10 mouse cellular contexts compared by ENCODE assay signal in the genomic region with DNA sequence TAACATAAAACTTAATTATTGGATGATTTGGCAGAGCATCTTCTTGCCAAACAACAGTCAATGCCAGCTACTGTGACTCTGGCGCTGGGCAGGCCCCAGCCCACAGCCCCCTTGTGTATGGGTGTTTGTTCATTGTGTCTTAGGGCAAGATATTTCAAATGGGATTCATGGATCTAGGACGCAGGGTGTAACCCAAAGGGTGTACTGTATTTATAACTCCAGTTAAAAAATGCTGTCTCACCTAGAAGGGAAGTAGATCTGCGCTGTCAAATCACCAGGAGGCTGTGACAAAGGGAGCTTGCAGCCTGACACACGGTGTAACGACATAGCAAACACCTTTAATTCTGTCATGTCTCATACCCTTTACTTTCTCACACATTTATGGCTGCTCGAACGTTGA. TPM values are rescaled to one million over a fixed set of nuclear protein-coding genes. Genes with fewer than 3 reads are reported as not detected.
DNase-seq lines count a peak whose midpoint lies in the region; ATAC-seq lines count a peak whose summit lies in the region.
"Had no signal": no experiment of that assay in that cellular context is flagged by ENCODE, and none has a peak within 500 bp of the region (broad histone marks: within the 10 kb centered on the region; RNA-seq: fewer than 3 reads in every experiment).

No protein-coding gene starts in this region.

- no peaks in the 10 kb centered on the region for H3K9me3 ChIP-seq in heart, embryonic 13.5 days
- H3K9me3 ChIP-seq in liver, embryonic 12.5 days (replicated peaks): no peaks in the 10 kb centered on the region
- H3K9me3 ChIP-seq: embryonic facial prominence, embryonic 12.5 days had no signal

- H3K36me3 ChIP-seq in heart, embryonic 13.5 days: 0 out of 2 replicates have a peak, but pooled peaks cover 11% of the 10 kb centered on the region
- H3K36me3 ChIP-seq in liver, embryonic 12.5 days: peaks cover 38% of the 10 kb centered on the region
- H3K36me3 ChIP-seq: embryonic facial prominence, embryonic 12.5 days had no signal

- no peak for DNase-seq in heart, adult 9 months (ENCODE audit: low spot score in 2 of 2)
- peak; percentile 10 for DNase-seq in right cerebral cortex, postnatal 4 days
- DNase-seq in right cerebral cortex, postnatal 14 days: no peak
- DNase-seq in adrenal gland, postnatal 10 days: no peak
- no peak for DNase-seq in gastrocnemius, postnatal 10 days
- no peak for DNase-seq in frontal cortex, postnatal 14 days (ENCODE audit: low spot score in 2 of 2)

- H3K4me3 ChIP-seq in heart, embryonic 13.5 days: no peak overlapping the region
- H3K4me3 ChIP-seq in liver, embryonic 12.5 days: peak overlapping the region; percentile 15; the same call in 1 of the 2 replicates
- H3K4me3 ChIP-seq: embryonic facial prominence, embryonic 12.5 days had no signal

- peaks cover 95% of the 10 kb centered on the region for H3K4me1 ChIP-seq in heart, embryonic 13.5 days
- H3K4me1 ChIP-seq in liver, embryonic 12.5 days: peaks cover 85% of the 10 kb centered on the region

- peak overlapping the region; percentile 7; the same call in 1 of the 2 replicates for H3K4me2 ChIP-seq in heart, embryonic 13.5 days
- peak overlapping the region; percentile 59 for H3K4me2 ChIP-seq in liver, embryonic 12.5 days
- H3K4me2 ChIP-seq: embryonic facial prominence, embryonic 12.5 days had no signal

- H3K9ac ChIP-seq in heart, embryonic 13.5 days: 0 out of 2 replicates have a peak overlapping the region, but pooled peaks have one; percentile 11
- peak overlapping the region; percentile 10; the same call in 1 of the 2 replicates for H3K9ac ChIP-seq in liver, embryonic 12.5 days
- H3K9ac ChIP-seq: embryonic facial prominence, embryonic 12.5 days had no signal

- WGBS in heart, embryonic 13.5 days: 49% methylated on average over 7 of the region's 7 CpGs
- WGBS in liver, embryonic 12.5 days (ENCODE audit: insufficient replicate concordance): 32% methylated on average over 7 of the region's 7 CpGs

- no peak for ATAC-seq in heart, embryonic 13.5 days (ENCODE audit: extremely low read depth, insufficient number of reproducible peaks, low FRiP score, low TSS enrichment)
- ATAC-seq in liver, embryonic 12.5 days: peak; percentile 90
- ATAC-seq: inflammation-experienced regulatory T-cells, adult 6 months had no signal

- no peaks in the 10 kb centered on the region for H3K27me3 ChIP-seq in heart, embryonic 13.5 days (replicated peaks)
- H3K27me3 ChIP-seq in liver, embryonic 12.5 days (replicated peaks): 0 out of 2 replicates have a peak, but pooled peaks cover 5% of the 10 kb centered on the region

- H3K27ac ChIP-seq in heart, embryonic 13.5 days (replicated peaks): no peak overlapping the region; the same call in none of the 2 replicates
- peak overlapping the region; percentile 74 for H3K27ac ChIP-seq in liver, embryonic 12.5 days
- H3K27ac ChIP-seq: embryonic facial prominence, embryonic 12.5 days had no signal

RNA-seq across cellular contexts. Expression of a gene that starts 16.6 kb away (rescaled TPM):
- 21.8 and 22.4 TPM in 2 replicates for polyA plus RNA-seq in heart, embryonic 13.5 days (2015; fragmentation: Nextera tagmentation; extraction: Ambion mirVana)
- polyA plus RNA-seq in liver, embryonic 12.5 days (2016; fragmentation: Nextera tagmentation; extraction: Ambion mirVana): 22.1 and 24.3 TPM in 2 replicates
- 100 to 1,000 TPM; 129 to 138 TPM for total RNA-seq in adrenal gland, postnatal 10 days (2021)
- total RNA-seq in gastrocnemius, postnatal 10 days (2021): 100 to 1,000 TPM in 1 of 2 experiments, 10 to 100 TPM in 1; 72.6 to 114 TPM
